Mouse (Mus musculus) thymus, postnatal 14 days (tissue): Measurements from ENCODE around the gene Gm4553.
"Not testable (repeated sequence)": the region's sequence is repeated elsewhere in the genome, so short reads cannot be mapped to it uniquely, and the experiment has no call there.

Experiments
- DNase-seq: peaks from one replicate; pipeline ENCODE4 v3.0.0; 2021

The Gm4553 gene

DNA sequence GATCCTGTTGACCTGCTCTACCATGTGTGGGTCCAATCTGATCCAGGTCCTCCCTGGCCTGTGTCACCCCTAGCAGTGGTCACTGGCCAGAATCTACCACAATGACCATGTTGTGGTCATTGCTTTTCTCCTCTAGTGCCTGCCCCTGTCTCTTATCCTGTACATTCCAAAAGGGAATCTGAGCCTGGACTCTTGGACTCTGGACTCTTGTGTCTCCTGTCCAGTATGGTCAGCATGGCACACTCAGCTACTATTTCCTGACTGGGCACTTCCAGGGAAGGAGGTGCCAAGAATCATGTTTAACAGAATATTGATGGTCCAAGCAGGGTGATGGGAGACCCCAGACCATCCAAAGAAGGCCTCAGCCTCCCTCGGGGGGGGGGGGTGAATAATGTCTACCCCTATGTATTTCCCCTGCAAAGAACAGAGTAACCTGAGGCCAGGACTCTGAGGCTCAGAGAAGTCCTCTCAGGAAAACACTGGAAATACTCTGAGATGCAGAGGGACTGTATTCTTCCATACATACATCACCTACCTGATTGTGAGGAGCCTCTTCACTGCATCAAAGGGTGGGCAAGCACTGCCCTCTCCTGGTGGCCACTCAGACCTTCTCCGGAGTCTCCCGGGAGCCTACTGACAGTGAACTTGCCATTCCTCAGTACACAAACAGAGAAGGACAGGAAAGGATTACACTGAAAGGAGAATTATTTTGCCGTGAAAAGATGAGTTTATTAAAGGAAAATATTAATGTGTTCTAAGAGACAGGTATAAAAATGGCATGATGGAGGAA lies 31.1 kb downstream of the Gm4553 start:
- no peak for DNase-seq

DNA sequence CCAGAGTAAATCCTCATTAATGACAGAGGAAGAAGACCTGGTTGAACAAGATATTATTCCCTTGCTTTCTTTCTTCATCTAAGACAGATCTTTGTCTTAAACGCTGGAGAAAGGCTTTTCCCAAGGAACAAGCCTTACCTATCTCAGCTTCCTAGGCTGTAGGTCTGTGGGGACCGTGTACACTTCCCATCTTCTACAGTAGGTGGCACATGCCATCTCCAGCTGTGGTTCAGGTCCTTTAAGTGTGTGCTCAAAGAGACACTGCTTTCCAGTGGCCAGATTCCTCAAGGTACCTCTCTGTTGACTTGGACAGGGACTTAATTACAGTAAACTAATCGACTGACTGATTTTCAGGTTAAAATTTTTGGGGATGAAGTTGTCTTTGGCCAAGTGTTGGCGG lies 36.7 kb downstream of the Gm4553 start:
- no peak for DNase-seq

DNA sequence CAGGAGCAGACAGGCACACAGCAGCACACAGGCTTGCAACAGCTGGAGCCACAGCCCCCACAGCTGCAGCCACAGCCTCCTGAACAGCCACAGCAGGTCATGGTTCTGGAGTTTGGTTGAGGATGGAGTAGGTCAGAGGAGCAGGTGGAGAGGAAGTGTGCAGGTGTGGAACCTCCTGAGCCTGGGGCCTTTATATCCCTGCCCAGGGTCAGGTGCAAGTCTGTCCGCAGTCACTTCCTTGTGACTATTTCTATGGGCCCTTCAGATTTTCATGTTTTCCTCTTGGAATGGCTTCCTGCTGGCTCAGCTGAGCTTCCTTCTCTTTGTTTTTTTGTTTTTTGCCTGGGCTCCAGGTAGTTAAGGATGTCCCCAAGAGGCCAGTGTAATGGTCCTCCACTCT lies 44.9 kb downstream of the Gm4553 start, which contains the start of gene Gm45618:
TSS of gene Gm45618 (minus strand) at position 101 of the 400 bp plus-strand sequence.
- DNase-seq: not testable (repeated sequence)

DNA sequence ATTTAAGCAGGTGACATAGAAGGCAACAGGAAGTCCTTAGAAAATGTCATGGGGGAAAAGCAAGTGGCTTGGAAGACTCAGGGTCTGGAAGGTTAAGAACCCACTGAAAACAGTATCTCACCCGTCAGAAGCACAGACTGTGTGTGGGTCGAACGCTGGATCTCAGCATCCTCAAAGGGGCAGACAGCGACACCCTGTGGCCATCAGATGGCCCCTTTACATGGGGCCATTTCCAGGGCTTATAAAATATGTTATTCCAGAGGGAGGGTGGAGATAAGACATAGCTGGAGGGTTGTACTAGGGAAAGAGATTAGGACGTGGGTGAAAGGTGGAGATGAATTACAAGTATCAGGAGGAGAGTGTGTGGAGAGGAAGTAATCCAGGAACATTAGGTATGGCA lies 45.9 kb downstream of the Gm4553 start:
- no peak for DNase-seq
